Mouse (Mus musculus) erythroblast, embryonic 14.5 days (primary cell): Measurements from ENCODE around the gene Adcy9.

Experiments used
- GATA1 ChIP-seq: IDR thresholded peaks from 2 replicates; pipeline ENCODE4 v1.6.1; 2012; ENCODE audit warnings: low read length, inconsistent platforms, mixed read lengths
- TAL1 ChIP-seq: IDR thresholded peaks from 3 replicates; pipeline ENCODE4 v1.6.1; 2012; ENCODE audit warnings: low read length, inconsistent platforms, mixed read lengths

- TF ChIP-seq GATA1, result no peak
- TF ChIP-seq TAL1, result no peak
These were observed 146.4 kb downstream of the Adcy9 start for GRCm38 (mm10) chr16:4273702-4274476.
